ENCODE assay signal across 15 mouse cellular contexts in genomic region chr2:59431867-59432266, GRCm38 (mm10). TPM values are rescaled to one million over a fixed set of nuclear protein-coding genes. Genes with fewer than 3 reads are reported as not detected.
DNase-seq lines count a peak whose midpoint lies in the region; ATAC-seq lines count a peak whose summit lies in the region.
"Had no signal": no experiment of that assay in that cellular context is flagged by ENCODE, and none has a peak within 500 bp of the region (broad histone marks: within the 10 kb centered on the region; RNA-seq: fewer than 3 reads in every experiment).

No protein-coding gene starts in this region.

- no peaks in the 10 kb centered on the region for H3K36me3 ChIP-seq in intestine, embryonic 15.5 days
- H3K36me3 ChIP-seq: embryonic facial prominence, embryonic 15.5 days had no signal

- intact Hi-C loops in left cerebral cortex, postnatal 4 days (cut with DNase I) = loop anchor here (10.0 kb wide), 3 partner anchors 607 to 727 kb away; no protein-coding TSS in a partner anchor

- H3K4me1 ChIP-seq in intestine, embryonic 15.5 days (replicated peaks) = no peaks in the 10 kb centered on the region
- H3K4me1 ChIP-seq: embryonic facial prominence, embryonic 15.5 days had no signal

- peak; percentile 30 for DNase-seq in kidney, adult 11 months
- DNase-seq in kidney, postnatal 10 days = no peak
- DNase-seq in adipocyte (ENCODE audit: low spot score) = peak; percentile 47
- peak; percentile 79 to 85 for DNase-seq in heart, adult 9 months (ENCODE audit: low spot score in 2 of 2)
- no peak for DNase-seq in left cerebral cortex, postnatal 4 days
- DNase-seq in retina, embryonic 14.5 days (ENCODE audit: low spot score) = no peak
- DNase-seq: gastrocnemius, postnatal 10 days had no signal

- H3K9me3 ChIP-seq in intestine, embryonic 15.5 days = no peaks in the 10 kb centered on the region
- H3K9me3 ChIP-seq: embryonic facial prominence, embryonic 15.5 days had no signal

- ATAC-seq in intestine, embryonic 15.5 days = peak; percentile 60
- ATAC-seq: forebrain, embryonic 14.5 days; hindbrain, postnatal 0 days; Patski had no signal

- H3K27ac ChIP-seq in intestine, embryonic 15.5 days = no peak overlapping the region
- H3K27ac ChIP-seq: embryonic facial prominence, embryonic 15.5 days; hindbrain, postnatal 0 days; liver, embryonic 14.5 days had no signal

- WGBS in intestine, embryonic 15.5 days = 71% methylated on average over 7 of the region's 7 CpGs

- no peaks in the 10 kb centered on the region for H3K27me3 ChIP-seq in intestine, embryonic 15.5 days (replicated peaks)
- H3K27me3 ChIP-seq: embryonic facial prominence, embryonic 15.5 days; Patski had no signal

- H3K4me3 ChIP-seq in intestine, embryonic 15.5 days (replicated peaks) = no peak overlapping the region
- H3K4me3 ChIP-seq: embryonic facial prominence, embryonic 15.5 days had no signal

- no peak overlapping the region for H3K9ac ChIP-seq in intestine, embryonic 15.5 days
- H3K9ac ChIP-seq: embryonic facial prominence, embryonic 15.5 days; liver, embryonic 14.5 days had no signal

- H3K4me2 ChIP-seq in intestine, embryonic 15.5 days (replicated peaks) = no peak overlapping the region
- H3K4me2 ChIP-seq: embryonic facial prominence, embryonic 15.5 days had no signal

RNA-seq across cellular contexts. Expression of gene Dapl1, which starts 52.6 kb away (rescaled TPM):
- polyA plus RNA-seq in intestine, embryonic 15.5 days (2015; fragmentation: Nextera tagmentation; extraction: Ambion mirVana) = 0.28 TPM in 1 of 2 replicates, not detected in the other
- total RNA-seq in left cerebral cortex, postnatal 4 days (2021) = under 1 TPM in 1 of 2 experiments, not detected in 1; 0.74 TPM
- total RNA-seq: adrenal gland, adult 18-20 months; common myeloid progenitor, adult 5-6 weeks; gastrocnemius, postnatal 10 days; hindbrain, postnatal 0 days had no signal
- polyA plus RNA-seq: liver, embryonic 14.5 days; Patski had no signal

Comparison
In these comparisons a context has a peak if more than half of its experiments do, and no peak if none do; other contexts are left out.
1. DNase-seq: peak in kidney, adult 11 months (single experiment), adipocyte (single experiment) and heart, adult 9 months (2 of 2); none in kidney, postnatal 10 days (single experiment), left cerebral cortex, postnatal 4 days (single experiment) and retina, embryonic 14.5 days (single experiment).